In the genomic region with DNA sequence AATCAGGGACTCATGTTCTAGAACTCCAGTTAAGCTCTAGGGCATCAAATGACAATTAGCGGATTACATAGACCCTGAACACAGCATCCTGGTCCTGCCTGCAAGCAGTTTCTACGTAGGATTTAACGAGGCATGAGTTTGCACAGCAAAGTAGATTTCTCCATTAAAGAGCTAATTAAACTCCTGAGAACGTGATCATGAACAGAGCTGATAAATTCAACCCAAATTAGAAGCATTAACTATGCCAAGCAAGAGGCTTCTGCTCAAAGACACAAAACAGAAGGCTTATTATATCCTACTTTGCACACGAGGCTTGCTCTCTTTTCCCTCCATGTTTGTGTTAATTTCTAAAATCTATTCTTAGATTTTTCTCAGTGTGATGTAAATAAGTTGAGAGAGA, we compare ENCODE assay signal across 23 mouse cellular contexts.
A peak's percentile ranks its signal among the peaks of the same experiment; 100 is the strongest.
DNase-seq lines count a peak whose midpoint lies in the region; ATAC-seq lines count a peak whose summit lies in the region.
"Had no signal": no experiment of that assay in that cellular context is flagged by ENCODE, and none has a peak within 500 bp of the region (broad histone marks: within the 10 kb centered on the region; RNA-seq: fewer than 3 reads in every experiment).

No protein-coding gene starts in this region.

- no peaks in the 10 kb centered on the region for H3K9me3 ChIP-seq in forebrain, embryonic 13.5 days (replicated peaks)
- H3K9me3 ChIP-seq in forebrain, embryonic 12.5 days: no peaks in the 10 kb centered on the region
- no peaks in the 10 kb centered on the region for H3K9me3 ChIP-seq in midbrain, embryonic 11.5 days (ENCODE audit: control insufficient read depth, low read length)
- no peaks in the 10 kb centered on the region for H3K9me3 ChIP-seq in midbrain, embryonic 13.5 days
- H3K9me3 ChIP-seq in forebrain, embryonic 16.5 days (ENCODE audit: control insufficient read depth, low read length): no peaks in the 10 kb centered on the region
- no peaks in the 10 kb centered on the region for H3K9me3 ChIP-seq in liver, embryonic 12.5 days (replicated peaks)
- H3K9me3 ChIP-seq: embryonic facial prominence, embryonic 13.5 days; heart, embryonic 13.5 days had no signal

- H3K9ac ChIP-seq in forebrain, embryonic 13.5 days: no peak overlapping the region
- no peak overlapping the region for H3K9ac ChIP-seq in forebrain, embryonic 12.5 days
- H3K9ac ChIP-seq in midbrain, embryonic 11.5 days (ENCODE audit: low read length): no peak overlapping the region
- no peak overlapping the region for H3K9ac ChIP-seq in midbrain, embryonic 13.5 days (replicated peaks)
- H3K9ac ChIP-seq in forebrain, embryonic 16.5 days (replicated peaks; ENCODE audit: low read depth, low read length): no peak overlapping the region
- no peak overlapping the region for H3K9ac ChIP-seq in liver, embryonic 12.5 days
- H3K9ac ChIP-seq: embryonic facial prominence, embryonic 13.5 days; heart, embryonic 13.5 days had no signal

- H3K27ac ChIP-seq in forebrain, embryonic 13.5 days: no peak overlapping the region
- H3K27ac ChIP-seq in forebrain, embryonic 12.5 days: no peak overlapping the region
- H3K27ac ChIP-seq in midbrain, embryonic 11.5 days (ENCODE audit: low read depth, low read length): no peak overlapping the region
- no peak overlapping the region for H3K27ac ChIP-seq in midbrain, embryonic 13.5 days
- H3K27ac ChIP-seq in forebrain, embryonic 16.5 days (ENCODE audit: low read length): no peak overlapping the region
- H3K27ac ChIP-seq in liver, embryonic 12.5 days: no peak overlapping the region
- H3K27ac ChIP-seq: embryonic facial prominence, embryonic 13.5 days; heart, embryonic 13.5 days had no signal

- DNase-seq in midbrain, embryonic 11.5 days (ENCODE audit: low spot score, missing footprints): peak; percentile 45
- peak; percentile 27 for DNase-seq in brain, adult 2 months (ENCODE audit: low read depth, low spot score)
- no peak for DNase-seq in urinary bladder, postnatal 4 days (ENCODE audit: low spot score in 2 of 2)
- DNase-seq: adrenal gland, postnatal 14 days; cerebellum, adult 11 months; cerebellum, adult 8-10 months; cerebellum, postnatal 14 days; gastrocnemius, postnatal 36 days; heart, adult 11 months; heart, postnatal 36 days had no signal

- no peak overlapping the region for H3K4me3 ChIP-seq in forebrain, embryonic 13.5 days
- H3K4me3 ChIP-seq in forebrain, embryonic 12.5 days (replicated peaks): no peak overlapping the region
- no peak overlapping the region for H3K4me3 ChIP-seq in midbrain, embryonic 11.5 days (ENCODE audit: low read depth, low read length)
- no peak overlapping the region for H3K4me3 ChIP-seq in midbrain, embryonic 13.5 days (replicated peaks)
- no peak overlapping the region for H3K4me3 ChIP-seq in forebrain, embryonic 16.5 days (replicated peaks; ENCODE audit: low read length)
- H3K4me3 ChIP-seq in liver, embryonic 12.5 days: no peak overlapping the region
- H3K4me3 ChIP-seq: embryonic facial prominence, embryonic 13.5 days; heart, embryonic 13.5 days had no signal

- no peaks in the 10 kb centered on the region for H3K4me1 ChIP-seq in forebrain, embryonic 13.5 days
- peaks cover 4% of the 10 kb centered on the region; the same call in 1 of the 2 replicates for H3K4me1 ChIP-seq in forebrain, embryonic 12.5 days
- peaks cover 4% of the 10 kb centered on the region; the same call in 1 of the 2 replicates for H3K4me1 ChIP-seq in midbrain, embryonic 11.5 days (ENCODE audit: control insufficient read depth, insufficient read depth, low read length)
- H3K4me1 ChIP-seq in midbrain, embryonic 13.5 days (replicated peaks): peaks cover 9% of the 10 kb centered on the region
- no peaks in the 10 kb centered on the region for H3K4me1 ChIP-seq in forebrain, embryonic 16.5 days (replicated peaks; ENCODE audit: control insufficient read depth, insufficient read depth, low read length)
- H3K4me1 ChIP-seq in liver, embryonic 12.5 days: no peaks in the 10 kb centered on the region
- H3K4me1 ChIP-seq: embryonic facial prominence, embryonic 13.5 days had no signal

- peak; percentile 61 for ATAC-seq in forebrain, embryonic 13.5 days
- ATAC-seq in forebrain, embryonic 12.5 days (ENCODE audit: low FRiP score): no peak
- ATAC-seq in midbrain, embryonic 11.5 days (ENCODE audit: low FRiP score): no peak
- ATAC-seq in midbrain, embryonic 13.5 days: no peak
- peak; percentile 80 for ATAC-seq in forebrain, embryonic 16.5 days
- no peak for ATAC-seq in liver, embryonic 12.5 days
- ATAC-seq: activated CD4-positive, CD25-positive, alpha-beta regulatory T cell, adult 4 months; hindbrain, embryonic 16.5 days; inflammation-experienced regulatory T-cells, adult 6 months; intestine, postnatal 0 days; Patski had no signal

- no peaks in the 10 kb centered on the region for H3K36me3 ChIP-seq in forebrain, embryonic 13.5 days (ENCODE audit: poor library complexity, severe bottlenecking)
- H3K36me3 ChIP-seq in forebrain, embryonic 12.5 days (replicated peaks): no peaks in the 10 kb centered on the region
- no peaks in the 10 kb centered on the region for H3K36me3 ChIP-seq in midbrain, embryonic 11.5 days (ENCODE audit: control insufficient read depth, insufficient read depth, low read length)
- H3K36me3 ChIP-seq in midbrain, embryonic 13.5 days: no peaks in the 10 kb centered on the region
- H3K36me3 ChIP-seq in forebrain, embryonic 16.5 days (ENCODE audit: control insufficient read depth, insufficient read depth): no peaks in the 10 kb centered on the region
- no peaks in the 10 kb centered on the region for H3K36me3 ChIP-seq in liver, embryonic 12.5 days
- H3K36me3 ChIP-seq: embryonic facial prominence, embryonic 13.5 days; heart, embryonic 13.5 days had no signal

- no peaks in the 10 kb centered on the region for H3K27me3 ChIP-seq in forebrain, embryonic 13.5 days
- no peaks in the 10 kb centered on the region for H3K27me3 ChIP-seq in forebrain, embryonic 12.5 days
- no peaks in the 10 kb centered on the region for H3K27me3 ChIP-seq in midbrain, embryonic 11.5 days (ENCODE audit: control insufficient read depth, insufficient read depth, low read length)
- no peaks in the 10 kb centered on the region for H3K27me3 ChIP-seq in midbrain, embryonic 13.5 days
- no peaks in the 10 kb centered on the region for H3K27me3 ChIP-seq in forebrain, embryonic 16.5 days (replicated peaks; ENCODE audit: control insufficient read depth, insufficient read depth, low read length)
- no peaks in the 10 kb centered on the region for H3K27me3 ChIP-seq in liver, embryonic 12.5 days (replicated peaks)
- H3K27me3 ChIP-seq: CH12.LX; embryonic facial prominence, embryonic 13.5 days; heart, embryonic 13.5 days had no signal

- 23% methylated on average over 5 of the region's 5 CpGs for WGBS in forebrain, embryonic 13.5 days
- WGBS in forebrain, embryonic 12.5 days: 22% methylated on average over 5 of the region's 5 CpGs
- WGBS in midbrain, embryonic 11.5 days: 71% methylated on average over 5 of the region's 5 CpGs
- 57% methylated on average over 5 of the region's 5 CpGs for WGBS in midbrain, embryonic 13.5 days
- WGBS in forebrain, embryonic 16.5 days: 19% methylated on average over 5 of the region's 5 CpGs
- 53% methylated on average over 5 of the region's 5 CpGs for WGBS in liver, embryonic 12.5 days (ENCODE audit: insufficient replicate concordance)

- H3K4me2 ChIP-seq in forebrain, embryonic 13.5 days: no peak overlapping the region
- no peak overlapping the region for H3K4me2 ChIP-seq in forebrain, embryonic 12.5 days
- H3K4me2 ChIP-seq in midbrain, embryonic 11.5 days: no peak overlapping the region
- H3K4me2 ChIP-seq in midbrain, embryonic 13.5 days (replicated peaks): no peak overlapping the region
- no peak overlapping the region for H3K4me2 ChIP-seq in forebrain, embryonic 16.5 days (ENCODE audit: low read length)
- H3K4me2 ChIP-seq in liver, embryonic 12.5 days: no peak overlapping the region
- H3K4me2 ChIP-seq: embryonic facial prominence, embryonic 13.5 days; heart, embryonic 13.5 days had no signal

Comparison
In these comparisons a context has a peak if more than half of its experiments do, and no peak if none do; other contexts are left out.
1. ATAC-seq: peak in forebrain, embryonic 13.5 days (single experiment) and forebrain, embryonic 16.5 days (single experiment); none in forebrain, embryonic 12.5 days (single experiment), midbrain, embryonic 11.5 days (single experiment), midbrain, embryonic 13.5 days (single experiment) and liver, embryonic 12.5 days (single experiment).
2. DNase-seq: peak in midbrain, embryonic 11.5 days (single experiment) and brain, adult 2 months (single experiment); none in urinary bladder, postnatal 4 days (0 of 2).